Mouse (Mus musculus): Measurements from ENCODE around the gene Qrich1. TPM values are rescaled to one million over a fixed set of nuclear protein-coding genes. Genes with fewer than 3 reads are reported as not detected.
A peak's percentile ranks its signal among the peaks of the same experiment; 100 is the strongest.

Gene Qrich1
- total RNA-seq, 2 experiments from 2014 or later = 161 TPM

DNA sequence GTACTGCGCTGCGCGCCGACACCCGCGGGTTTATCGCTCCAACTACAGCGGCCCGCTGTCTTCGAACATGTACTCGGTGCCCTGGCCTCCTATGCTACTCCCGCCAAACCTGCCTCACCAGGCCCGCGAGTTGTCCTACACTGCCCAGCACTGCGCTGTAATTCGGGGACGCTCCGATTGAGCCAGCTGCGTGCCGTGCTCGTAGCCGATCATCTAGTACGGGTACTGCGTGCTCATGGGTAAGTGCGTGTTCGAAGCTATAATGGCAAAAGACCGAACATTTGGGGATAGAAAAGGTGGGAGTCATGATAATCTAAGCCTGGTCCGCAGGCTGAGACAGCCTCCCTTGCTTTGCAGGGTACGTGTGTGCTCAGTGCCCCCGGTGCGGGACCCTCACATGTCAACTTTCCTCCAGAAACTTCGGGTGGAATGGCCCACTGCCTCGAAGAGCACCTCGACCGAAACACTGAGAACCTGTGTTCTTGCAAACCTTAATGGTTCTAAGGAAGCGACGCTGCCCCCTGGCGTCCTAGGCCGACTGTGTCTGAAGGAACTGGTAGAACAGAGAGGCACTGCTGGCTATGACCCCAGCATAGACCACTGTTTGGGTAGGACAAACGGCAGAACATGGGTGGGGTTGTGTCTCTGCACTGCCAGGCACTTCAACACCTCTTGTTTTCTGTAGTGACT lies 53.7 kb downstream of the Qrich1 start:
- TF ChIP-seq CTCF (conservative IDR thresholded peaks at IDR 0.05) = peak; percentile 83
- Histone ChIP-seq H3K27ac (peak overlapping the region; percentile 93), H3K4me3 (peak overlapping the region; percentile 79)
- peak; percentile 70 to 78 for DNase-seq (ENCODE audit: low spot score in 2 of 2)

DNA sequence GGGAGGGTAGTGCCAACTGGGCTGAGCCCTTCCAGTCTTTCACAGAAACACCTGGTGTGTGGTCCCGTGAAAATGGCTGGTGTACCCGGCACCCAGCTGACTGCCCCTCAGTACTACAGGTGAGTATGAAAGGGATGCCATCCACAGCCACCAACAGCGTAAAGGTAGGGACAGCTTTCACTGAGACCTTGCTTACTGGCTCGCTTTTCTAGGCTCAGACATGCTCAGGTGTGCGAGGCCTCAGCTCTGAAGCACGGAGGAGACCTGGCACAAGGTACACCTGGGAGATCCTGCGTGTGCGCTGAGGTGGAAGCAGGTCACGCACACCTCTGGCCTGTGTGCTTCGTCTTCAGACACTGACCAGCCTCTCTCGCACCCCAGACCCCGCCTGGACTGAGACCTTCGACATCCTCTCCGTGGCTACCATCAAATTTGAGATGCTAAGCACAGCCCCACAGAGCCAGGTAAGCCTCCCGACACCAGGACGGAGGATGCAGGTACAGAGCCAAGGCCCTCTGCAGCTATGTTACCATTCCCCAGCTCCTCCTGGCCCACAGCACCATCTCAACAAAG lies 54.9 kb downstream of the Qrich1 start:
- DNase-seq (ENCODE audit: low spot score in 2 of 2) = no peak
- no peak for TF ChIP-seq CTCF (conservative IDR thresholded peaks at IDR 0.05)
- no peak overlapping the region for H3K4me3 ChIP-seq
- no peak overlapping the region for H3K27ac ChIP-seq

DNA sequence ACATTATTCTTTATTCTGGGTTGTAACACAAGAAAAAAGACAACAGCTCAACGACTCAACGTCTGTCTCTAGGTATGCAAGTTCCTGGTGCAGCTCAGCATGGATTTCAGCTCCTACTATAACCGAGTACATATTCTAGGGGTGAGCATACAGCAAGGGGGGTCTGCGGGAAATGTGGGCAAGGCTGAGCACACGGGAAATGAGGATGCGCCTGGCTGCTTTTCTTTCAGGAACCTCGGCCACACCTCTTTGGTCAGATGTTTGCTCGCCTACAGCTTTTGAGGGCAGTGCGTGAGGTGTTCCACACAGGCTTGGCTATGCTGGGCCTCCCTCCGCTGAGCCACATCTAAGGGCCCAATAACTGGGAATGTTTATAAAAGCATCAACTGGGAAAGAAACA lies 55.7 kb downstream of the Qrich1 start:
- TF ChIP-seq CTCF (conservative IDR thresholded peaks at IDR 0.05) = no peak

DNA sequence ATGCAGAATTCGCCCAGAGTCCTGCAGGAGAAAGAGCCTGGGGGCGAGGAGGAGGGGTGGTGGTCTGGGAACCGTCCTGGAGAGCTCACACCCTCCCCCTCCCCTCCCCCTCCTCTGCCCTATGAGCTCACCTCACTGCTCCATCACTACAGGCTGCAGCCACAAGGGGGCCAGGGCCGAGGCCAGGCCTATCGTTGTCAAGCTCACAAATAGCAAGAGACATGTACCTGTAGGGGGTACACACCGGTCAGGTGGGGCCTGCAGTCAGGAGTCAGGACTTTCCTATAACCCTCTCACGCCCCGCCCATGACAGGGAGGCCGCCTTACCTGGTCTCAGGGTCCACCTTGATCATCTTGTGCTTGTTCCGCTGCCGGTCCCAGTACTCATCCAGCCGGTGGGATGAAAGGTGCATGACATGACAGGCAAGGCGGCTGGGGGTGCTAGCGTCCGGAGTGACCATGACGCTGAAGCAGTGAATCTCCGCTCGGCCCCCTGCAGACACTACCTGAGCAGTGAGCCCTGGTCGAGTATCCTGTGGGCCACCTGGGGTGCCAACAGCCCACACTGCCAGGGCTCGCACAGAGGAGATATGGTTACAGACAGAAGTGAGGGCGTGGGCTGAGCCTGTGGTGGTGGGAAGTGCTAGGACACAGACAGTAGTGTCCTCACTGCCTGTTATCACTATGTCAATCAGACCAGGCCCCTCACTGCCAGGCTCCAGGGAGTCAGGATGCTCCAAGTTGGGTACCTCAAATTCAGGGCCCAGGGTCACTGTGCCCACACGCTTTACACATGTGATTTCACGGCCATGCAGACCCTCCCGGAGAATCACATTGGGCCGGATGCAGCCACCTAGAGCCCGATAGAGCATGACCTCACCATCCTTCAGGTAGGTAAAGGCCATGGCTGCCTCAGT lies 57.4 kb downstream of the Qrich1 start:
- H3K27ac ChIP-seq = peak overlapping the region; percentile 23; the same call in 1 of the 2 replicates
- TF ChIP-seq CTCF (conservative IDR thresholded peaks at IDR 0.05) = peak; percentile 68
- no peak overlapping the region for H3K4me3 ChIP-seq
- DNase-seq (ENCODE audit: low spot score in 2 of 2) = no peak

More for the DNA sequence above, 55.7 kb downstream of the Qrich1 start:
- no peak overlapping the region for H3K27ac ChIP-seq
- no peak for DNase-seq (ENCODE audit: low spot score in 2 of 2)
- H3K4me3 ChIP-seq = no peak overlapping the region

DNA sequence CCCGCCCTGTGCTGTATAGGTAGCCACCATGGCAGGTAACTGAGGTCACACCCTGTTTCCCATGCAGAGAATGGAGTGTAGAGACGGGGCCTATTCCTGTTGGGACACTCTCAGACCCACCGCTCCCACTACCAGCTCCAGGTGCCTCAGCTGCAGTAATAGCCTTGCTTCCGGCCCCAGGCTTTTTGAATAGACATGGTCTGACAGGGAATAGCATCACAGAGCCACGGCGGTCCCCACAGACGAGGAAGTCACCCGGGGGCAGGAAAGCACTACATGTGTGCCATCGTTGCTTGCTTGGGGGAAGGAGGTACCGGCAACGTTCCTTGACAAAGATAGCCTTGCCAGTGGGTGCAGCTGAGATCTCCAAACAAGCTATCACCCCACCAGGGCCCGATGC lies 58.3 kb downstream of the Qrich1 start:
- Histone ChIP-seq H3K4me3 (no peak overlapping the region), H3K27ac (no peak overlapping the region)
- TF ChIP-seq CTCF (conservative IDR thresholded peaks at IDR 0.05) = no peak
- DNase-seq (ENCODE audit: low spot score in 2 of 2) = no peak

DNA sequence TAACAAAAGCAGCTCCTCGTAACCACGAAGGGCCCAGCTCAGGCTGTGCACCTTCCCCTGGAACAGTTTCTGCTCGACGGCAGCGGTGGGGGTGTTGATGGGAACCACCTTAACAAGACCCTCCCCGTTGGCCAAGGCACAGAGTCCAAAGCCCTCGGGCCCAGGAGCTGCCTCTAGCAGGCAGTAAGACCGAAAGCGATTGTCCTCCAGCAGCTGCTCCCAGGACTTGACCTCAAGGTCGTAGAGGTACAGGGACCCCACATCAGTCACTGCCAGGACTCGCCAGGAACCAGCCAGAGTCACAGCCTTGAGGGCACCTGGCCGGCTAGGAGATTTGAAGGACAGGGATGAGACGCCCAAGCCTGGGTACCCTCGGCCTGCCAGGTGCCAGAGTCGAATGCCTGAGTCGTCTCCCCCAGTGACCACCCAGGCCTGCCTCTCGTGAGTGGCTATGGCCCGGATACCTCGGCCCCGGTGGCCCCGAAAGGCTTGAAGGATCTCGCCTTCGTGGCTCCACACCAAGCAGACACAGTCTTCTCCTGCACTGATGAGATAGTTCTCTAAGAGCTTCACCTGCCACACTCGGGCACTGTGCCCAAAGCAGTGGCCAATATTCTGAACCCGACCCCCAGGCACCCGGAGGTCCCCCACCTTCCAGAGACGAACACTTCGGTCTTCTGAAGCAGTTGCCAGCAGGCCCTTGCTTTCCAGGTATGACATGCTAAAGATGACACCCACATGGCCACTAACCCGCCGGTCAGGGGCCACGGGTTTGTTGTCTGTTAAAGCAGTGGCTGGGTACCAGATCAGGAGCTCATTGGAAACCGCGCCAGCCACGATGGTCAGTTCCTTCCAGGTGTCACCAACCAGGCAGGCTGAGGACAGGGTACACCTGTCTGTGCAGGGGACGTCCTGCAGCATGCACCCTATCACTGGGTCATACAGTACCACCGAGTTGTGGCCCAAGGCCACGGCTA lies 59.0 kb downstream of the Qrich1 start:
- no peak for DNase-seq (ENCODE audit: low spot score in 2 of 2)
- TF ChIP-seq CTCF (conservative IDR thresholded peaks at IDR 0.05) = no peak
- no peak overlapping the region for H3K4me3 ChIP-seq
- H3K27ac ChIP-seq = no peak overlapping the region

DNA sequence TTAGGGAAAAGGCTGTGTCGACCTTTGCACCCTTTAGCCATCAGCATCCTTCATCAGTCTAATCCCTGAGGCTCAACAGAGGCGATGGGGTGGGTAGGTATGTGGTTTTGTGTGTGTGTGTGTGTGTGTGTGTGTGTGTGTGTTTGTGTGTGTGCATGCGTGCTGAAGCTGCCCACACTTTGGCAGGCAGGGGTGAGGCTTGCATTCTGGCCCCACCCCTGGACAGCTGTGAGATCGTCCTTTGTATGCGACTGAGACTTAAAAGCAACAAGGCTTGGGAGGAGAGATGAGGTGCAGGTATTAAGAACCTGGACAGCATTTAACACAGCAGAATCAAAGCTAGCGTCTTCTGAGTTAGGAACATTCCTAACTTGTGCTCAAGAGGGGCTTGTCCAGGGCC lies 60.4 kb downstream of the Qrich1 start:
- Histone ChIP-seq H3K4me3 (peak overlapping the region; percentile 85), H3K27ac (0 out of 2 replicates have a peak overlapping the region, but pooled peaks have one; percentile 95)
- no peak for TF ChIP-seq CTCF (conservative IDR thresholded peaks at IDR 0.05)

DNA sequence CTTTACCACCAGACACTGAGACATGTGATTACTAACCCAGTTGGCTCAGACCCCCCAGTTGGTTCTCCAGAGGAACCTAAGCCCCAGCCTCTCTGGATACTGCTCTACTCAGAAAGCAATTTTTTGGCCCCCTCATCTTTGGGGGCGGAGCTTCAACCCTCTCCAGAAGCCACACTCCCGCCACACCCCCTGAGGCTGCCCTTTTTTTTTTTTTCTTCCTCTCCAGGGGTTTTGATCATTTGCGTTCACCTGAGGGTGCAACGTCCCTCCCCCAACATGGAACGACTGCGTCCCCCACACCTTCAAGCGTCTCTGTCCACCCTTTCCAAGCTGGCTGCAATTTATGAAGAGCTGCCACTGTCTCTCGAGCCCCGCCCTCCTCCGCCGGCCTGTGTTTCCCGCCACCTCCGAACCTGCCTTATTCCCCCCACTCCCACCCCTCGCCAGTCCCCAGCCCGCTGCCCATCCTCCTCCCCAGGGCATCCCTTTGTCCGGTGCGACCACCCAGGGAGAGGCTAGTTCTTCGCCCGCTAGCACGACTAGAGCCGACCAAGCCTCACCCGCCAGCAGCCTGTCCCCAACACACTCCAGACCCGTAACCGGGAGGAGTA lies 61.4 kb downstream of the Qrich1 start:
- Histone ChIP-seq H3K4me3 (peak overlapping the region; percentile 85), H3K27ac (peak overlapping the region; percentile 95)
- no peak for DNase-seq (ENCODE audit: low spot score in 2 of 2)
- TF ChIP-seq CTCF (conservative IDR thresholded peaks at IDR 0.05) = no peak

More for the DNA sequence above, 60.4 kb downstream of the Qrich1 start:
- DNase-seq (ENCODE audit: low spot score in 2 of 2) = no peak

DNA sequence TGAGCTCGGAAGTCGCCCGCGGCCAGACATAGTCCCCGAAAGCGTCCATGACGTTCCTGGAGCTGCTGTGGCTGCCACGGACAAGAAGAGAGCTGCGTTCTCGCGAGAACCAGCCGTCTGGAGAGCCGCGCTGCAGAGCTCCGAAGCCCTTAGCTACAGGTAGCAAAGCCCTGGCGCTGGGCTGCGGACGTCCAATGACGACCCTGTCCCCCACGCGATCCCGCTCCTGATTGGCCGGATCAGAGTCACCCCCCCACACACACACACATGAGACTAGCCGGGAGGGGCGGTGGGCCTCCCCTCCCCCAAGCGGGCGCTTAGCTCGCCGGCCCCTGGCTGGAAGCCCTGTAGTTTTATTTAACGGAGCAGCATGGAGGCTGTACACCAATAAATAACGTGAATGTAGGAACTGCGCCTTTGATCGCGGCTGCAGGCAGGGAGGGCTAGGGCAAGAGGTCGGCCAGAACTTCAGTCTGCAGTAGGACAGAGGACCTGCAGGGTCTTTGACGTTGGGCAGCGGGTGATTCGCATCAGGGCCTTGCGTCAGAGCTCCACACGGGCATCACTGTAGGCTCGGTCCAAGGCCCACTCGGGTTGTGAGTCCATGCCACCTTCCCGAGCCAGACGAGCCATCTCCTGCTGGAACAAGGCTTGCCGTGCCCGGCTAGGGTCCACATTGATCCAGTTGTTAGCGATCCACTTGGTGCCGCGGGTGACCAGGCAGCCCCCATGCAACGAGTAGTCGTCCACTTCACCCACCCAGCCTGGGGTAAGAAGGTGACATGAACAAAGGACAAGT lies 62.1 kb downstream of the Qrich1 start, which contains the start of gene Wdr6:
Gene Wdr6, minus strand, starts transcription at position 195 of the 799 bp plus-strand sequence.
- H3K4me3 ChIP-seq = peak within 1 kb of the TSS; percentile 85
- DNase-seq (ENCODE audit: low spot score in 2 of 2) = peak; percentile 85 to 90
- no peak for TF ChIP-seq CTCF (conservative IDR thresholded peaks at IDR 0.05)
- H3K27ac ChIP-seq = peak within 1 kb of the TSS; percentile 95

DNA sequence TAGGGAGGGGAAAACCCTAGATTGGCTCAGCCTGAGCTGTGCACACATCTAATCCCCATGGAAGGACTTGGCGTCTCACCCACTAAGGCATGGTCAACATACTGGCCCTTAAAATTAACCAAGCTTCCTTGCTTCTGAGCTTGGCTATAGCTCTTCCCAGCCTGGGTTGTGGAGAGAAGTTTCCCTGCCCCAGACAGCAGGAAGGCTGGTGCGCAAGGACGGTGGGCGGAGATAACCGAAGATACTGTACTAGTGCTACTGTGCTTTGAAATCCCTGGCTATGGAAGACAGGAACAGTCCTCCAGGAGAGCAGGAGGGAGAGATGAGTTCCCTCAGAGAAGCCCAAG lies 62.7 kb downstream of the Qrich1 start:
- DNase-seq (ENCODE audit: low spot score in 2 of 2) = no peak
- no peak for TF ChIP-seq CTCF (conservative IDR thresholded peaks at IDR 0.05)
- peak overlapping the region; percentile 85 for H3K4me3 ChIP-seq
- H3K27ac ChIP-seq = peak overlapping the region; percentile 95

Measured in layer of hippocampus, adult 2 months (tissue).